Mouse (Mus musculus): ENCODE results near the gene Tspan9. TPM values are rescaled to one million over a fixed set of nuclear protein-coding genes. Genes with fewer than 3 reads are reported as not detected.

Tspan9 gene
- polyA plus RNA-seq, 1 experiment from 2014 or later, result 177 TPM

DNA sequence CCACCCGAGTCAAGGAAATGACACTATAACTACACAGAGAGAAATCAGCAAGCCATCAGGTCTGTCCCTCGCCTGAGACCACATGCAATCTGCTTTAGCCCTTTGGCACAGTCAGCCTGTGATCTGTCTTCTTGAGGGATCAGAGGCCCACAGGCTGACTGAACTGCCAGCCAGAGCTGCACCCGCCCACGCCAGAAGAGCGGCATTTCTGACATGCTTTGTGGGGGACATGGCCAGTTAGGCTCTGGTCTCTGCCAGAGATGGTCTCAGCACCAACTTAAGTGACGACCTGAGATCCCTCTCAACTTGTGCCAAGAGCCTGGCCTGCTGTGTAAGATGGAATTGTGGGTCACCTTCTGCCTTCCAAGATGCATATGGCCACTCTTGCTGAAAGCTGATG is 166.7 kb downstream of the Tspan9 start:
- ATAC-seq (ENCODE audit: insufficient read depth, low FRiP score), result no peak
- no peak overlapping the region for H3K4me3 ChIP-seq (replicated peaks; ENCODE audit: low read length)

DNA sequence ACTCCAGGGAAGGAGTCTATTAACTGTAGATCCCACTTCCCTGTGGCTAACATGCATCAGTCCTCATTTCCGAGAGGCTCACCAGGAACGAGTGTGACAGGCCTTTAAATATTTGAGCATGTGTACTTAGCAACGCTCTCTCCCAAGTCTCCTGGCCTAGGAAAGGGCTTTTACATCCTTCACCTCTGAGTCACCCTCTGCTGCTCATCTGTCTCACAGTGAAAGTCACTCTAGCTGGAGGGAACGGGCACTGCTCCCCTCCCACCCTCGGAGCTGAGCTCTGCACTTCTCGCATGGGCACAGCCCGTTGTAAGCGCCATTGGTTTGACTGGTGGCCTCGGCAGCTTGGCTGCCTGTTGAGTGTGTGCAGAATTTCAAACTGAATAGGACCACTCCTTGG is 169.4 kb downstream of the Tspan9 start:
- Histone ChIP-seq H3K4me2 (ENCODE audit: low read depth, low read length) (no peak overlapping the region), H3K27ac (ENCODE audit: low read length) (peak overlapping the region; percentile 46; the same call in 1 of the 2 replicates), H3K27me3 (ENCODE audit: control insufficient read depth, insufficient read depth, low read length) (no peaks in the 10 kb centered on the region), H3K36me3 (ENCODE audit: control insufficient read depth, insufficient read depth, low read length) (no peaks in the 10 kb centered on the region), H3K4me1 (ENCODE audit: control insufficient read depth, insufficient read depth, low read length) (peaks cover 13% of the 10 kb centered on the region), H3K9me3 (replicated peaks; ENCODE audit: control insufficient read depth, low read length) (no peaks in the 10 kb centered on the region), H3K9ac (ENCODE audit: low read length) (no peak overlapping the region), H3K4me3 (replicated peaks; ENCODE audit: low read length) (no peak overlapping the region)
- ATAC-seq (ENCODE audit: insufficient read depth, low FRiP score), result peak; percentile 38; the same call in 1 of the 2 replicates
- WGBS, result 28% methylated on average over 9 of the region's 9 CpGs

More for the DNA sequence above, 166.7 kb downstream of the Tspan9 start:
- H3K27me3 ChIP-seq (ENCODE audit: control insufficient read depth, insufficient read depth, low read length), result no peaks in the 10 kb centered on the region
- no peak overlapping the region for H3K9ac ChIP-seq (ENCODE audit: low read length)
- H3K27ac ChIP-seq (ENCODE audit: low read length), result no peak overlapping the region
- WGBS, result 77% methylated on average over 6 of the region's 6 CpGs
- peaks cover 24% of the 10 kb centered on the region for H3K4me1 ChIP-seq (ENCODE audit: control insufficient read depth, insufficient read depth, low read length)
- H3K9me3 ChIP-seq (replicated peaks; ENCODE audit: control insufficient read depth, low read length), result no peaks in the 10 kb centered on the region
- H3K4me2 ChIP-seq (ENCODE audit: low read depth, low read length), result no peak overlapping the region
- no peaks in the 10 kb centered on the region for H3K36me3 ChIP-seq (ENCODE audit: control insufficient read depth, insufficient read depth, low read length)

- 69% methylated on average over 6 of the region's 6 CpGs for WGBS
- H3K36me3 ChIP-seq (ENCODE audit: control insufficient read depth, insufficient read depth, low read length), result no peaks in the 10 kb centered on the region
- peaks cover 13% of the 10 kb centered on the region for H3K4me1 ChIP-seq (ENCODE audit: control insufficient read depth, insufficient read depth, low read length)
- ATAC-seq (ENCODE audit: insufficient read depth, low FRiP score), result no peak
- H3K4me2 ChIP-seq (ENCODE audit: low read depth, low read length), result no peak overlapping the region
- no peak overlapping the region for H3K4me3 ChIP-seq (replicated peaks; ENCODE audit: low read length)
- peak overlapping the region; percentile 21; the same call in 1 of the 2 replicates for H3K9ac ChIP-seq (ENCODE audit: low read length)
- no peaks in the 10 kb centered on the region for H3K27me3 ChIP-seq (ENCODE audit: control insufficient read depth, insufficient read depth, low read length)
- H3K27ac ChIP-seq (ENCODE audit: low read length), result peak overlapping the region; percentile 34; the same call in 1 of the 2 replicates
- no peaks in the 10 kb centered on the region for H3K9me3 ChIP-seq (replicated peaks; ENCODE audit: control insufficient read depth, low read length)
Observed at GRCm38 (mm10) chr6:127973553-127973952, 169.8 kb downstream of the Tspan9 start.

DNA sequence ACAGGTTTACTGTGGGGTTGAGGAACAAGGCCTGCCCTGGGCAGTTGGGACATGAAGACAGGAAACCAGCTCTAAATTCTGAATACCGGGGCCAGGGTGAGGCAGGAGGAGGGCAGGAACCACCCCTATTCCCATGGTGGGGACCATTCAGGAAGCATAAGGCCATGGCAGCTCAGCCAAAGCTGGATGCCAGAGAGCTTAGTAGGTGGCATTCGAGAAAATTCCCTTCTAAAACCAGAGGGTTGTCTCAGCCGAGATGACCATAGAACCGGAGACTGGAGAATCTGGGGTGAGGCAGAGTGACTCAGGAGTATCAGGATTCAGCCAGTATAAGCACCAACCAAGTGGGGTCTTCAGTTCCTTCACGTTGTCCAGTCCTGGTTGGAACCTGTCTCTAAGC is 171.5 kb downstream of the Tspan9 start:
- Histone ChIP-seq H3K27ac (ENCODE audit: low read length) (no peak overlapping the region), H3K4me2 (ENCODE audit: low read depth, low read length) (no peak overlapping the region), H3K4me3 (replicated peaks; ENCODE audit: low read length) (no peak overlapping the region), H3K9ac (ENCODE audit: low read length) (no peak overlapping the region), H3K36me3 (ENCODE audit: control insufficient read depth, insufficient read depth, low read length) (no peaks in the 10 kb centered on the region), H3K27me3 (ENCODE audit: control insufficient read depth, insufficient read depth, low read length) (no peaks in the 10 kb centered on the region), H3K9me3 (replicated peaks; ENCODE audit: control insufficient read depth, low read length) (no peaks in the 10 kb centered on the region), H3K4me1 (ENCODE audit: control insufficient read depth, insufficient read depth, low read length) (peaks cover 14% of the 10 kb centered on the region)
- WGBS, result 86% methylated on average over 5 of the region's 5 CpGs
- ATAC-seq (ENCODE audit: insufficient read depth, low FRiP score), result no peak

GRCm38 (mm10) chr6:127970848-127971247 is 172.5 kb downstream of the Tspan9 start:
- H3K27ac ChIP-seq (ENCODE audit: low read length), result no peak overlapping the region
- no peaks in the 10 kb centered on the region for H3K27me3 ChIP-seq (ENCODE audit: control insufficient read depth, insufficient read depth, low read length)
- H3K9ac ChIP-seq (ENCODE audit: low read length), result no peak overlapping the region
- no peak for ATAC-seq (ENCODE audit: insufficient read depth, low FRiP score)
- no peak overlapping the region for H3K4me2 ChIP-seq (ENCODE audit: low read depth, low read length)
- no peaks in the 10 kb centered on the region for H3K9me3 ChIP-seq (replicated peaks; ENCODE audit: control insufficient read depth, low read length)
- H3K4me3 ChIP-seq (replicated peaks; ENCODE audit: low read length), result no peak overlapping the region
- WGBS, result 50% methylated on average over 5 of the region's 5 CpGs
- no peaks in the 10 kb centered on the region for H3K36me3 ChIP-seq (ENCODE audit: control insufficient read depth, insufficient read depth, low read length)
- peaks cover 15% of the 10 kb centered on the region for H3K4me1 ChIP-seq (ENCODE audit: control insufficient read depth, insufficient read depth, low read length)

DNA sequence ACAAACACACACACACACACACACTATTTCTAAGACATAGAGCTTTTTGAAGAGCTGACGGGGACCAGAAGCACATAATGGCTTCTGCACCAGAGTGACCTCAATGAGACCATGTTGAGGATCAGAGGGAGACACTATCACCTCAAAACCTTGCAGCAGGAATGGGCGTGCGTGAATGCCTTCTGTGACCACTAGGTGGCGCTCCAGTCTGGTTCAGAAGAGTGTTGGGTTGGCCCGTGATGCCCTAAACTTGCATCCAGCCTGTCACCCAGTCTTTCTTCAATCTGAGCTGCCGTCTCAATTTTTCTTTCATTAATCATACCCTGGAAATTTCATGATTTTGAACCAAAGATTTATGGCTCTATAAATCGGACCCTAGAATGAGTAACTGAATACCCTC is 173.3 kb downstream of the Tspan9 start:
- peaks cover 15% of the 10 kb centered on the region for H3K4me1 ChIP-seq (ENCODE audit: control insufficient read depth, insufficient read depth, low read length)
- no peaks in the 10 kb centered on the region for H3K27me3 ChIP-seq (ENCODE audit: control insufficient read depth, insufficient read depth, low read length)
- 0 out of 2 replicates have a peak, but pooled peaks have one; percentile 23 for ATAC-seq (ENCODE audit: insufficient read depth, low FRiP score)
- no peaks in the 10 kb centered on the region for H3K36me3 ChIP-seq (ENCODE audit: control insufficient read depth, insufficient read depth, low read length)
- 13% methylated on average over 7 of the region's 7 CpGs for WGBS
- H3K4me2 ChIP-seq (ENCODE audit: low read depth, low read length), result no peak overlapping the region
- H3K4me3 ChIP-seq (replicated peaks; ENCODE audit: low read length), result no peak overlapping the region
- no peaks in the 10 kb centered on the region for H3K9me3 ChIP-seq (replicated peaks; ENCODE audit: control insufficient read depth, low read length)
- H3K27ac ChIP-seq (ENCODE audit: low read length), result no peak overlapping the region
- H3K9ac ChIP-seq (ENCODE audit: low read length), result no peak overlapping the region

DNA sequence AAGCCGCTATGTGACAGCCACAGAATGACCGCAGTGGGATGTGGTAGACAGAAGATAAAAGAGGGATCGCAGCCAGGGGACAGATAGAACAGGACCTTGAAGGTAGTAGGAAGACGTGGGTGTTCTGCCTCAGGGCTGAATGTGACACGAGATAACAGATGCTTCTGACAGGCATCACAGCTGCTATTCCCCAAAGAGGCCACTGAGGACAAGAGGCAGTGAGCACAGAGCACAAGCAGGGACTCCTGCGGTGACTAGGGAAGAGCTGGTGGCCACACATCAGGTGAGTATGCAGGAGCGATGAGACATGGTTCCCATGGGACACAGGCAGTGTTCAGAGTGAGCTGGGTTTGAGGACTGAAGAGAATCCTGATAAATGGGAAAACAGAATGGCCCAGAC is 173.7 kb downstream of the Tspan9 start:
- Histone ChIP-seq H3K4me2 (ENCODE audit: low read depth, low read length) (no peak overlapping the region), H3K36me3 (ENCODE audit: control insufficient read depth, insufficient read depth, low read length) (0 out of 2 replicates have a peak, but pooled peaks cover under 1% of the 10 kb centered on the region), H3K27ac (ENCODE audit: low read length) (no peak overlapping the region), H3K27me3 (ENCODE audit: control insufficient read depth, insufficient read depth, low read length) (no peaks in the 10 kb centered on the region), H3K9me3 (replicated peaks; ENCODE audit: control insufficient read depth, low read length) (no peaks in the 10 kb centered on the region), H3K9ac (ENCODE audit: low read length) (no peak overlapping the region), H3K4me1 (ENCODE audit: control insufficient read depth, insufficient read depth, low read length) (peaks cover 15% of the 10 kb centered on the region), H3K4me3 (replicated peaks; ENCODE audit: low read length) (no peak overlapping the region)
- ATAC-seq (ENCODE audit: insufficient read depth, low FRiP score), result no peak
- WGBS, result 69% methylated on average over 7 of the region's 7 CpGs

GRCm38 (mm10) chr6:127965497-127965896 is 177.9 kb downstream of the Tspan9 start:
- WGBS, result 55% methylated on average over 8 of the region's 8 CpGs
- no peak for ATAC-seq (ENCODE audit: insufficient read depth, low FRiP score)

GRCm38 (mm10) chr6:127960203-127960602 is 183.2 kb downstream of the Tspan9 start:
- Histone ChIP-seq H3K9me3 (replicated peaks; ENCODE audit: control insufficient read depth, low read length) (no peaks in the 10 kb centered on the region), H3K36me3 (ENCODE audit: control insufficient read depth, insufficient read depth, low read length) (0 out of 2 replicates have a peak, but pooled peaks cover 4% of the 10 kb centered on the region), H3K9ac (ENCODE audit: low read length) (no peak overlapping the region), H3K27ac (ENCODE audit: low read length) (no peak overlapping the region), H3K4me2 (ENCODE audit: low read depth, low read length) (no peak overlapping the region), H3K4me1 (ENCODE audit: control insufficient read depth, insufficient read depth, low read length) (no peaks in the 10 kb centered on the region), H3K27me3 (ENCODE audit: control insufficient read depth, insufficient read depth, low read length) (no peaks in the 10 kb centered on the region), H3K4me3 (replicated peaks; ENCODE audit: low read length) (no peak overlapping the region)
- ATAC-seq (ENCODE audit: insufficient read depth, low FRiP score), result no peak
- 91% methylated on average over 1 of the region's 1 CpGs for WGBS

More at GRCm38 (mm10) chr6:127965497-127965896, 177.9 kb downstream of the Tspan9 start:
- Histone ChIP-seq H3K4me2 (ENCODE audit: low read depth, low read length) (no peak overlapping the region), H3K27ac (ENCODE audit: low read length) (no peak overlapping the region), H3K4me3 (replicated peaks; ENCODE audit: low read length) (no peak overlapping the region), H3K27me3 (ENCODE audit: control insufficient read depth, insufficient read depth, low read length) (no peaks in the 10 kb centered on the region), H3K9ac (ENCODE audit: low read length) (no peak overlapping the region), H3K36me3 (ENCODE audit: control insufficient read depth, insufficient read depth, low read length) (0 out of 2 replicates have a peak, but pooled peaks cover 4% of the 10 kb centered on the region), H3K4me1 (ENCODE audit: control insufficient read depth, insufficient read depth, low read length) (0 out of 2 replicates have a peak, but pooled peaks cover 3% of the 10 kb centered on the region), H3K9me3 (replicated peaks; ENCODE audit: control insufficient read depth, low read length) (no peaks in the 10 kb centered on the region)
